Mouse (Mus musculus) CH12.LX (cell line): Measurements from ENCODE around the gene Atp1a1. TPM values are rescaled to one million over a fixed set of nuclear protein-coding genes. Genes with fewer than 3 reads are reported as not detected.
A peak's percentile ranks its signal among the peaks of the same experiment; 100 is the strongest.

Experiments
- DNase-seq: peaks from one replicate; pipeline ENCODE4 v3.0.0-alpha.2; 2013; ENCODE audit errors: extremely low read depth
- H3K27ac ChIP-seq: 2 replicates; pipeline ENCODE4 v1.5.1; 2012; ENCODE audit warnings: low read depth, mild to moderate bottlenecking, control low read depth, moderate library complexity; ENCODE audit not compliant: insufficient read depth
- H3K27me3 ChIP-seq: replicated peaks from 2 replicates; pipeline ENCODE3; 2012; ENCODE audit warnings: inconsistent platforms
- H3K36me3 ChIP-seq, 2 experiments: replicated peaks in 1 of 2; 2 replicates each; pipeline versions ENCODE3 to v1.6.1; 2012; ENCODE audit warnings: inconsistent platforms in 1 of 2, low read length in 1 of 2, mild to moderate bottlenecking in 1 of 2, mixed read lengths in 1 of 2, moderate library complexity in 1 of 2; ENCODE audit not compliant: control insufficient read depth in 1 of 2, insufficient read depth in 1 of 2
- H3K4me1 ChIP-seq, 2 experiments: 2 replicates each; pipeline ENCODE4 v1.6.1; 2012; ENCODE audit warnings: inconsistent platforms in 1 of 2, moderate library complexity in 1 of 2; ENCODE audit not compliant: insufficient read depth in 2 of 2, control insufficient read depth in 1 of 2
- H3K4me2 ChIP-seq: 2 replicates; pipeline ENCODE4 v1.6.1; 2012; ENCODE audit warnings: low read depth, mild to moderate bottlenecking, control low read depth; ENCODE audit not compliant: poor library complexity, insufficient read depth, severe bottlenecking
- H3K4me3 ChIP-seq, 3 experiments: fragments of 150-350 bp in 1 of 3; sonication (generic) in 1 of 3; replicated peaks in 1 of 3; 2 replicates each; pipeline versions ENCODE3 to v1.5.1; 2011 to 2012; ENCODE audit warnings: low read depth in 2 of 3, low read length in 2 of 3, mild to moderate bottlenecking in 2 of 3, moderate library complexity in 2 of 3, control low read depth in 1 of 3, improper control_type of control experiment in 1 of 3, inconsistent platforms in 1 of 3, mixed read lengths in 1 of 3; ENCODE audit not compliant: poor library complexity in 1 of 3
- H3K79me2 ChIP-seq: replicated peaks from 2 replicates; pipeline ENCODE4 v1.6.1; 2012; ENCODE audit warnings: mild to moderate bottlenecking, moderate library complexity; ENCODE audit not compliant: control insufficient read depth, poor library complexity, insufficient read depth, severe bottlenecking; ENCODE audit errors: extremely low read depth
- H3K9ac ChIP-seq: 2 replicates; pipeline ENCODE4 v1.6.1; 2012; ENCODE audit warnings: low read depth, mild to moderate bottlenecking, control low read depth, moderate library complexity; ENCODE audit not compliant: insufficient read depth
- H3K9me3 ChIP-seq: replicated peaks from 2 replicates; pipeline ENCODE3; 2012; ENCODE audit warnings: low read length, inconsistent platforms, mixed read lengths
- BHLHE40 ChIP-seq: IDR thresholded peaks from 2 replicates; pipeline ENCODE4 v1.6.1; 2011; ENCODE audit warnings: mild to moderate bottlenecking, low read depth, low read length, improper control_type of control experiment
- CHD2 ChIP-seq: IDR thresholded peaks from 2 replicates; pipeline ENCODE4 v1.6.1; 2011; ENCODE audit warnings: low read length, improper control_type of control experiment
- CTCF ChIP-seq, 2 experiments: IDR thresholded peaks in 1 of 2; conservative IDR thresholded peaks in 1 of 2; 2 replicates each; pipeline ENCODE4 v1.5.1; 2011 to 2012; ENCODE audit warnings: low read depth in 2 of 2, low read length in 2 of 2, improper control_type of control experiment in 1 of 2, inconsistent platforms in 1 of 2, mild to moderate bottlenecking in 1 of 2, moderate library complexity in 1 of 2
- E2F4 ChIP-seq: IDR thresholded peaks from 2 replicates; pipeline ENCODE4 v1.6.1; 2011; ENCODE audit warnings: low read depth, low read length, improper control_type of control experiment; ENCODE audit not compliant: insufficient replicate concordance
- ELF1 ChIP-seq: IDR thresholded peaks from 2 replicates; pipeline ENCODE4 v1.6.1; 2014; ENCODE audit warnings: low read depth, mild to moderate bottlenecking, inconsistent platforms, low read length, improper control_type of control experiment
- ETS1 ChIP-seq: conservative IDR thresholded peaks from 2 replicates; pipeline ENCODE4 v1.6.1; 2012; ENCODE audit warnings: low read depth, mild to moderate bottlenecking, inconsistent platforms, low read length, improper control_type of control experiment, moderate library complexity
- GABPA ChIP-seq: IDR thresholded peaks from 2 replicates; pipeline ENCODE4 v1.6.1; 2012; ENCODE audit warnings: low read depth, low read length, improper control_type of control experiment, inconsistent platforms; ENCODE audit not compliant: insufficient replicate concordance
- IRF4 ChIP-seq: IDR thresholded peaks from 2 replicates; pipeline ENCODE4 v1.6.1; 2014; ENCODE audit warnings: low read depth, mild to moderate bottlenecking, inconsistent platforms, low read length, improper control_type of control experiment
- JUND ChIP-seq: conservative IDR thresholded peaks from 2 replicates; pipeline ENCODE4 v1.6.1; 2011; ENCODE audit warnings: low read depth, low read length, improper control_type of control experiment
- MAFK ChIP-seq: IDR thresholded peaks from 2 replicates; pipeline ENCODE4 v1.6.1; 2011; ENCODE audit warnings: low read length, improper control_type of control experiment; ENCODE audit not compliant: insufficient replicate concordance
- MXI1 ChIP-seq: IDR thresholded peaks from 2 replicates; pipeline ENCODE4 v1.6.1; 2011; ENCODE audit warnings: mild to moderate bottlenecking, low read depth, low read length, improper control_type of control experiment
- MYC ChIP-seq: IDR thresholded peaks from 2 replicates; pipeline ENCODE4 v1.6.1; 2011; ENCODE audit warnings: low read depth, mild to moderate bottlenecking, improper control_type of control experiment, low read length
- POLR2A ChIP-seq: IDR thresholded peaks from 2 replicates; pipeline ENCODE4 v1.6.1; 2011; ENCODE audit warnings: low read depth, mild to moderate bottlenecking, improper control_type of control experiment, low read length
- POLR2AphosphoS2 ChIP-seq: IDR thresholded peaks from 2 replicates; pipeline ENCODE4 v1.6.1; 2011; ENCODE audit warnings: low read depth, low read length, improper control_type of control experiment
- RAD21 ChIP-seq: IDR thresholded peaks from 2 replicates; pipeline ENCODE4 v1.6.1; 2011; ENCODE audit warnings: low read depth, mild to moderate bottlenecking, low read length, improper control_type of control experiment, moderate library complexity
- RCOR1 ChIP-seq: conservative IDR thresholded peaks from 2 replicates; pipeline ENCODE4 v1.6.1; 2012; ENCODE audit warnings: low read depth, mild to moderate bottlenecking, inconsistent platforms, low read length, improper control_type of control experiment
- TBP ChIP-seq: conservative IDR thresholded peaks from 2 replicates; pipeline ENCODE4 v1.6.1; 2011; ENCODE audit warnings: low read depth, low read length, improper control_type of control experiment
- TCF12 ChIP-seq: IDR thresholded peaks from 2 replicates; pipeline ENCODE4 v1.6.1; 2014; ENCODE audit warnings: low read depth, mild to moderate bottlenecking, inconsistent platforms, low read length, improper control_type of control experiment
- UBTF ChIP-seq: IDR thresholded peaks from 2 replicates; pipeline ENCODE4 v1.6.1; 2012; ENCODE audit warnings: low read depth, mild to moderate bottlenecking, inconsistent platforms, low read length, improper control_type of control experiment, moderate library complexity
- USF1 ChIP-seq: IDR thresholded peaks from 2 replicates; pipeline ENCODE4 v1.6.1; 2014; ENCODE audit warnings: low read depth, mild to moderate bottlenecking, inconsistent platforms, low read length, improper control_type of control experiment
- USF2 ChIP-seq: conservative IDR thresholded peaks from 2 replicates; pipeline ENCODE4 v1.6.1; 2011; ENCODE audit warnings: low read depth, low read length, improper control_type of control experiment
- ZMIZ1 ChIP-seq: IDR thresholded peaks from 2 replicates; pipeline ENCODE4 v1.6.1; 2012; ENCODE audit warnings: low read depth, mild to moderate bottlenecking, inconsistent platforms, low read length, improper control_type of control experiment
- dilution Hi-C: fragments of 300-500 bp; cut with MboI; formaldehyde crosslinking; loops from 2 replicates; pipeline ENCODE4 v1.14.3; 2020; ENCODE audit warnings: low sequenced_read_pairs; ENCODE audit not compliant: extremely low pct_unique_long_range_greater_than_20kb, extremely low pct_ligation_motif_present
- in situ Hi-C: fragments of 300-500 bp; cut with MboI; formaldehyde crosslinking; loops from 3 replicates; pipeline ENCODE4 v1.14.3; 2019; ENCODE audit warnings: low sequenced_read_pairs, low pct_ligation_motif_present, low pct_unique_long_range_greater_than_20kb, mixed read lengths
- polyA plus RNA-seq: library from polyadenylated mRNA; unstranded; fragments of >175 nt; gene quantifications from 2 replicates; pipeline ENCODE4 v1.2.1, GENCODE M21; 2012; ENCODE audit warnings: low read depth; ENCODE audit not compliant: insufficient read length
- total RNA-seq, 2 experiments: library from RNA; depleted of rRNA; stranded (reverse); fragments of 300-350 nt in 1 of 2; fragments of >200 nt in 1 of 2; gene quantifications; 2 replicates each; pipeline ENCODE4 v1.2.3; 2012 to 2014

Gene Atp1a1
- total and polyA plus RNA-seq, 3 experiments, result 215 to 337 (median 219) TPM

- Histone ChIP-seq H3K9me3 (peaks cover 5% of the 10 kb centered on the region), H3K9ac (no peak overlapping the region), H3K4me3 (no peak overlapping the region), H3K79me2 (no peaks in the 10 kb centered on the region), H3K4me2 (no peak overlapping the region), H3K4me1 (no peaks in the 10 kb centered on the region), H3K27me3 (no peaks in the 10 kb centered on the region), H3K36me3 (no peaks in the 10 kb centered on the region), H3K27ac (no peak overlapping the region)
- dilution Hi-C loops, result no loop called here
- TF ChIP-seq JUND, result no peak
- no peak for TF ChIP-seq IRF4
- TF ChIP-seq MYC, result no peak
- in situ Hi-C loops, result no loop called here
- DNase-seq, result no peak
Observed at GRCm38 (mm10) chr3:101618505-101618904, 14.0 kb upstream of the Atp1a1 start.

GRCm38 (mm10) chr3:101617451-101617850 is 13.0 kb upstream of the Atp1a1 start:
- no peak overlapping the region for H3K4me2 ChIP-seq
- H3K4me1 ChIP-seq, result no peaks in the 10 kb centered on the region
- no peak overlapping the region for H3K27ac ChIP-seq
- no peak overlapping the region for H3K4me3 ChIP-seq
- H3K9me3 ChIP-seq, result no peaks in the 10 kb centered on the region
- in situ Hi-C loops, result no loop called here
- no peak for DNase-seq
- dilution Hi-C loops, result no loop called here
- H3K79me2 ChIP-seq, result no peaks in the 10 kb centered on the region
- TF ChIP-seq BHLHE40, result no peak
- no peak for TF ChIP-seq POLR2AphosphoS2
- no peak for TF ChIP-seq POLR2A
- TF ChIP-seq CTCF (conservative IDR thresholded peaks at IDR 0.05 in 1 of 2, IDR thresholded peaks at IDR 0.05 in 1 of 2; ENCODE audit: low read depth in 2 of 2, low read length in 2 of 2), result no peak
- TF ChIP-seq USF2, result no peak
- no peak for TF ChIP-seq MXI1
- no peak for TF ChIP-seq CHD2
- TF ChIP-seq ZMIZ1, result no peak
- no peak for TF ChIP-seq UBTF
- no peak for TF ChIP-seq E2F4
- no peak for TF ChIP-seq TCF12
- H3K36me3 ChIP-seq, result no peaks in the 10 kb centered on the region
- H3K9ac ChIP-seq, result no peak overlapping the region
- H3K27me3 ChIP-seq, result no peaks in the 10 kb centered on the region

GRCm38 (mm10) chr3:101617007-101617406 is 12.5 kb upstream of the Atp1a1 start:
- Histone ChIP-seq H3K79me2 (no peaks in the 10 kb centered on the region), H3K27me3 (no peaks in the 10 kb centered on the region), H3K27ac (no peak overlapping the region), H3K36me3 (no peaks in the 10 kb centered on the region), H3K9me3 (no peaks in the 10 kb centered on the region), H3K4me3 (no peak overlapping the region), H3K9ac (no peak overlapping the region), H3K4me2 (no peak overlapping the region), H3K4me1 (no peaks in the 10 kb centered on the region; a peak in 1 of 4 replicates)
- in situ Hi-C loops (no loop called here), dilution Hi-C loops (no loop called here)
- no peak for DNase-seq
- TF ChIP-seq GABPA (no peak), ETS1 (no peak), TBP (no peak), MAFK (no peak), ELF1 (no peak), CTCF (conservative IDR thresholded peaks at IDR 0.05 in 1 of 2, IDR thresholded peaks at IDR 0.05 in 1 of 2; ENCODE audit: low read depth in 2 of 2, low read length in 2 of 2) (peak in 1 of 2 experiments; percentile 42; a peak in 1 of 4 replicates), USF1 (no peak), RCOR1 (no peak), POLR2AphosphoS2 (no peak), RAD21 (peak; percentile 30)
